Mouse (Mus musculus): ENCODE measurements at regions not wholly inside any gene's neighbourhood (a gene's known extent, or its start where the extent isn't known, plus 50 kb on each side); places are given as distances from the start of the nearest gene placed in this dataset.

DNA sequence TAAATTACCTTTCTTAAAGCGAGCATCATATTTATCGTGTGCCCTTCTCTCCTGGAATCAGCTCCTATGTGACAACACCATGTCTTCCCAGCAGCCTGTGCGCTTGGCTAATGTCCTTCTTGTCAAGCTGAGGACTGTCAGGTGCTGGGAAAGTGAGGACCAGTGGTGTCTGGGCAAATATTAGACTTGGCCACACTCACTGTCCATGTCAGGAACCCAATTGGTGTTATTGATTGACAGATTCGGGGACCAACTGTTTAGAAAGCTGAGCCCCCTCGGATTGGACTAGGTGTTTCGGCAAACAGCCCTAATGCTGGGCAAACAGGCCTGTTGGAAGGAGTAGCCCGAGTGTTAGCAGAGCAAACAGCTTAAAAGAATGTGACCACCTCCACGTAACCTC is 73.1 kb downstream of the Rplp1 start:
- Histone ChIP-seq H3K4me1 (peaks cover 12% of the 10 kb centered on the region), H3K9me3 (replicated peaks) (no peaks in the 10 kb centered on the region), H3K4me3 (no peak overlapping the region), H3K27me3 (ENCODE audit: low read depth, poor library complexity, severe bottlenecking) (no peaks in the 10 kb centered on the region), H3K36me3 (no peaks in the 10 kb centered on the region), H3K27ac (replicated peaks) (no peak overlapping the region)
- 82% methylated on average over 8 of the region's 8 CpGs for whole genome bisulfite sequencing
- DNase-seq (ENCODE audit: low spot score): no peak

DNA sequence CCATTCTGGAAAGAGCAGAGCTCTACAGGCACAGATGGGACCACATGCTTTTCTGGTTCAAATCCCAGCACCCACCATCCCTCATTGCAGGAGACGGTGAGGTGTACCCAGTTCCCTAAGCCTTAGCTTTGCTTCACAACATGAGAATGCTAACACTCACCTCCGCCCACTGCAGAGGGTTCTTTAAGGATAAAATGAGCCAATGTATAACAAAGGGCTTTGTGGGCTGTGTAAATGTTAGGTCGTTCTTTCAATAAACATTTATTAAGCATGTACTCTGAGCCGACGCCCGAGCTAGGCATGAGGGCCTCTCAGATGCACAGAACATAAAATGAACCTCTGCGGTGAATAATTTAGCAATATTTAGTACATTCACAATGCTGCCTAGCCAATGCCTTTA is 74.0 kb downstream of the Rplp1 start:
- 88% methylated on average over 7 of the region's 7 CpGs for WGBS
- H3K4me3 ChIP-seq: no peak overlapping the region
- no peak for DNase-seq (ENCODE audit: low spot score)
- no peak overlapping the region for H3K27ac ChIP-seq (replicated peaks)
- H3K9me3 ChIP-seq (replicated peaks): no peaks in the 10 kb centered on the region
- no peaks in the 10 kb centered on the region for H3K36me3 ChIP-seq
- peaks cover 12% of the 10 kb centered on the region for H3K4me1 ChIP-seq
- no peaks in the 10 kb centered on the region for H3K27me3 ChIP-seq (ENCODE audit: low read depth, poor library complexity, severe bottlenecking)

DNA sequence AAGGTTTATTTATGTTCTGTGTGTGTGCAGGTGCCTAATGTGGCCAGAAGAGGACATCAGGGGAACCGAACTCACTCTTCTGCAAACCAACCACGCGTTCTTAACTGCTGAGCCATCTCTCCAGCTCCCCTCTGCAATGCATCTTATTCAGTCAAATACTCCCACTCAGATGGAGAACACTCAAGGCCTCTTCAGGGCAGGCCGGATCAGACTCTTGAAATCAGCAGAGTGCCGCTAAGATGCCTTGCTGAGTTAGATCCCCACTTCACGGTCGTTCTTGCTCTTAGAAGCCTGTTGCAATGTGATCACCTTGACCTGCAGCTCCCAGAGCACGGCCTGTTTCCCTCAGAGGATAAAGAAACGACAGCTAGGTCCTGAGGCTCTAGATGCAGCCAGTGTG is 81.1 kb downstream of the Rplp1 start:
- no peaks in the 10 kb centered on the region for H3K9me3 ChIP-seq (replicated peaks)
- no peak for DNase-seq (ENCODE audit: low spot score)
- 80% methylated on average over 9 of the region's 9 CpGs for WGBS
- no peak overlapping the region for H3K27ac ChIP-seq (replicated peaks)
- H3K4me1 ChIP-seq: no peaks in the 10 kb centered on the region
- no peaks in the 10 kb centered on the region for H3K36me3 ChIP-seq
- H3K4me3 ChIP-seq: no peak overlapping the region
- H3K27me3 ChIP-seq (ENCODE audit: low read depth, poor library complexity, severe bottlenecking): peaks cover 7% of the 10 kb centered on the region; the same call in 1 of the 2 replicates

DNA sequence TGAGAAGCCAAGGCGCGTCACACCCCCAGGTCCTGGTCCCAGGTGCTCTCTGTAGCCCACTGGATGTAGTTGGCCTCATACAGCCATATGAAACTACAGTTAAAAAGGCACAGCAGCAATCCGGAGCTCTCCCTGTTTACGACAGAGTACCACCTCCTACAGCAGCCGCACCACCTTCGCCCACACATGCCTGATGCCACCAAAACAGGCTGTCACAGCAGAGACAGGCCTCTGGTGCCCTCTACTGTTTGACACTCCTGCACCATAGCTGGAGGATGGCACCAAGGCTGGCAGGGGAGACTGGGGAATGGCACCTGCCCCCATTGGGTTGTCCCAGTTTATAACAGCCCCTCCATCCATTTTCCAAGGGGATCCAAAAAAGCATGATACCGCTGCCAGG is 84.1 kb downstream of the Rplp1 start:
- peaks cover 7% of the 10 kb centered on the region; the same call in 1 of the 2 replicates for H3K27me3 ChIP-seq (ENCODE audit: low read depth, poor library complexity, severe bottlenecking)
- H3K36me3 ChIP-seq: no peaks in the 10 kb centered on the region
- H3K27ac ChIP-seq (replicated peaks): no peak overlapping the region
- no peak for DNase-seq (ENCODE audit: low spot score)
- H3K4me1 ChIP-seq: no peaks in the 10 kb centered on the region
- WGBS: 82% methylated on average over 7 of the region's 7 CpGs
- H3K4me3 ChIP-seq: no peak overlapping the region
- H3K9me3 ChIP-seq (replicated peaks): no peaks in the 10 kb centered on the region

DNA sequence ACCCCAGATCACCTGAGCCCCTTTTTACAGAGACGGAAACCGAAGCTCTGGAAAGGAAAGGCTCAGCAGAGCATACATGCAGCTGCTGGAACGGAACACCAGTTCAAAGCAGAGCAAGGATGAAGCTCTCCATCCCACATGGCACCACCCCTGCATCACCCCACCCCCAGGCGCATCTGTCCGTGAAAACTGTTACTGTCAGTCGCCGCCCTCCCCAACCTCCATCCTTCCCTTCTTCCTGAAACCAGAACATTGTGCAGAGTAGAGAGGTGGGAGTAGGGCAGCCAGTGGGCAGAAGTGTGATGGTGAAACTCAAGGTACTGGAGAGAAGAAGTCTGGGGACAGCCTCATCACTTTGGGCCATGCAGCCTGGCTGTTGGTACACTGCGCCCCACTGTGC is 84.6 kb downstream of the Rplp1 start:
- Histone ChIP-seq H3K9me3 (replicated peaks) (no peaks in the 10 kb centered on the region), H3K36me3 (no peaks in the 10 kb centered on the region), H3K4me3 (no peak overlapping the region), H3K4me1 (no peaks in the 10 kb centered on the region), H3K27ac (replicated peaks) (no peak overlapping the region; the same call in 1 of the 2 replicates), H3K27me3 (ENCODE audit: low read depth, poor library complexity, severe bottlenecking) (0 out of 2 replicates have a peak, but pooled peaks cover 3% of the 10 kb centered on the region)
- WGBS: 85% methylated on average over 8 of the region's 8 CpGs
- DNase-seq (ENCODE audit: low spot score): no peak

DNA sequence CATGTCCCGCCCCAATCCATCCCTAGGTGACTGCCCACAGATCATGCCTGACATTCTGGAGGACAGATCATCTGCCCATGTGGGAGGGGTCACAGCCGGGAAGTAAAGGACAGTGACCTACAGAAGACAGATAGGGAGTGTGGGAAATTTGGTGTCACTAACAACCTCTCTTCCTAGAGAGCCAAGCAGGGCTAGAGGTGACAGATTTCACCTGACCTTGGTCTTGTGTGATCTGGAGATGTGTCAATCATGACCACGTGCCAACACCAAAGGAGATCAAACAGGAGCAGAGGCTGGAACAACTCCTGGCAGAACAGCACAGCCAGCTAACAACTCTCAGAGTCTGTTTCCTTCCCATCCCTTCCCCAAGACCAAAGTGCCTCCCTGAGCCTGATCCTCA is 85.0 kb downstream of the Rplp1 start:
- H3K4me1 ChIP-seq: no peaks in the 10 kb centered on the region
- no peak for DNase-seq (ENCODE audit: low spot score)
- no peaks in the 10 kb centered on the region for H3K36me3 ChIP-seq
- H3K27me3 ChIP-seq (ENCODE audit: low read depth, poor library complexity, severe bottlenecking): no peaks in the 10 kb centered on the region
- no peak overlapping the region; the same call in 1 of the 2 replicates for H3K27ac ChIP-seq (replicated peaks)
- H3K4me3 ChIP-seq: no peak overlapping the region
- H3K9me3 ChIP-seq (replicated peaks): no peaks in the 10 kb centered on the region
- WGBS: 85% methylated on average over 3 of the region's 3 CpGs

DNA sequence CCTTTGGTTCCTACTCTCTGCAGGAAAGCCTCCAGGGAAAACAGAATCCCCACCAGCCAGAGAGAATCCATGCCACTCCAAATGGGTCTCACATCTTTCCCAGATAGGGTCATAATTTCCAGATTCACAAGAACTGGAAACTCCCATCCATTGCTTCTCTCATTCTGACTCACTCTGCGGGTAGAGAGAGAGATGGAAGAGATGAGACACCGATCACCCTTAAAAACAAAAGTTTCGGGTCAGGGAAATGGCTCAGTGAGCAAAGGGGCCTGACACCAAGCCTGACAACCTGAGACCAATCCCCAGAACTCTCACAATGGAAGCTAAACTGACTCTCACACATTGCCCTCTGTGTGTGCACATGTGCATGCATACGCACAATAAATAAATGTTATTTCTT is 86.6 kb downstream of the Rplp1 start:
- Histone ChIP-seq H3K27ac (replicated peaks) (no peak overlapping the region), H3K4me1 (no peaks in the 10 kb centered on the region), H3K4me3 (no peak overlapping the region), H3K27me3 (ENCODE audit: low read depth, poor library complexity, severe bottlenecking) (no peaks in the 10 kb centered on the region), H3K9me3 (replicated peaks) (no peaks in the 10 kb centered on the region), H3K36me3 (no peaks in the 10 kb centered on the region)
- DNase-seq (ENCODE audit: low spot score): no peak
- WGBS: 90% methylated on average over 4 of the region's 4 CpGs

DNA sequence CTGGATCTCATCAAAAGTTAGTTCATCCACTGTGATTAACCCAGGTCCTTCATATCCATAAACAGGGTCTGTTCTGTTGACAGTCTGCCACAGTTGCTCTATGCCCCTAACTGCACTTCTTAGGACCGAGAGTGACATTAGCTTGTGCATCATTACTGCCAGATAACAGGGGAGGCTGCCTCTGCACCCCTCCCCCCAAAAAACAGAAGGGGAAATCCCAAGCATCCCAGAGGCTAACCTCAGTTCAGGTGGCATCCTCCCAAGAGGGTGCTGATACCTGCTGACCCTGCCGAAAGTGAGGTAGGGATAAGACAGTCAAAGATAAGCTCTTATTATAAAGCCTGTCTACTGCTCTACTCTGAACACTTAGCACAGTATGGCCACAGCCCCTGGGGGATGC is 87.3 kb downstream of the Rplp1 start:
- Histone ChIP-seq H3K9me3 (replicated peaks) (no peaks in the 10 kb centered on the region), H3K36me3 (no peaks in the 10 kb centered on the region), H3K27ac (replicated peaks) (no peak overlapping the region), H3K27me3 (ENCODE audit: low read depth, poor library complexity, severe bottlenecking) (no peaks in the 10 kb centered on the region), H3K4me1 (no peaks in the 10 kb centered on the region), H3K4me3 (no peak overlapping the region)
- 96% methylated on average over 2 of the region's 2 CpGs for WGBS
- DNase-seq (ENCODE audit: low spot score): no peak

DNA sequence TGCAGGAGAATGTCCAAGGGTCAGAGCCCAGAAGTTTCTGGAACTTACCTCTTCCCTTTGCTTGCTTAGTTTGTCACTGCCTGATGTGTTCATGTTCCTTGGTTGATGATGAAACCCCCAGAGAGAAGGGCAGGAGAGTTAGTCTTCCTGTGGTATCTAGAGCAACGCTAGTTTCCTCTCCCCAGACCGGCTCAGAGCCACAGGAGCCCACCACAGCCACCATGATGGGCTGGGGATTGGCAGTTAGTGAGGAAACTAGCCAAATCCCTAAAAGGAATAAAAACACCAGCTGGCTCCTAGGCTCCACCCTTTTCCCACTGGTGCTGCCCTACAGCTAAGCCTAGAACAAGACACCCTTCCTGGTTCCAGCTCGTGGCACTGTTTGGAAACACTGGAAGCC is 87.9 kb downstream of the Rplp1 start:
- no peak for DNase-seq (ENCODE audit: low spot score)
- WGBS: 77% methylated on average over 3 of the region's 3 CpGs
- H3K4me1 ChIP-seq: no peaks in the 10 kb centered on the region
- H3K36me3 ChIP-seq: no peaks in the 10 kb centered on the region
- no peak overlapping the region for H3K4me3 ChIP-seq
- H3K9me3 ChIP-seq (replicated peaks): no peaks in the 10 kb centered on the region
- no peak overlapping the region for H3K27ac ChIP-seq (replicated peaks)
- no peaks in the 10 kb centered on the region for H3K27me3 ChIP-seq (ENCODE audit: low read depth, poor library complexity, severe bottlenecking)

DNA sequence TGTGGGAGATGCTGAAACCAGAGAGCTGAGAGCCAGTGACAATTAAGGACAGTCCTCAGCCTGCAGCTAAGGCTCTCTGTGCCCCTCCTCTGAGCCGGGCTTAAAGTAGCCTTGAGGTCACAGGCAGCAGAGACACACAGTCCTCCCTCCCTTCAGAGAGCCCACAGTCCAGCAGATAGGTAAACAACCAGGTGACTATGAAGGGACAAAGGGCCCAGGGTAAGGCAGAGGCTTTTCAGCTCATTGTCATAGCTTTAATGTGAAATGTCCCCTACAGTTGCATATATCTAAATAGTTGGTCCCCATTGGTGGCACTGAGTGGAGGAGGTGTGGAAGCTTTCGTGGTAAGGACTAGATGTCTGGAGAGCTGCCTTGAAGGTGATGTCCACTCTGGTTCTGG is 88.5 kb downstream of the Rplp1 start:
- H3K4me1 ChIP-seq: no peaks in the 10 kb centered on the region
- WGBS: 80% methylated on average over 2 of the region's 2 CpGs
- DNase-seq (ENCODE audit: low spot score): no peak
- no peak overlapping the region for H3K27ac ChIP-seq (replicated peaks)
- no peaks in the 10 kb centered on the region for H3K36me3 ChIP-seq
- no peaks in the 10 kb centered on the region for H3K9me3 ChIP-seq (replicated peaks)
- H3K27me3 ChIP-seq (ENCODE audit: low read depth, poor library complexity, severe bottlenecking): no peaks in the 10 kb centered on the region
- no peak overlapping the region for H3K4me3 ChIP-seq

DNA sequence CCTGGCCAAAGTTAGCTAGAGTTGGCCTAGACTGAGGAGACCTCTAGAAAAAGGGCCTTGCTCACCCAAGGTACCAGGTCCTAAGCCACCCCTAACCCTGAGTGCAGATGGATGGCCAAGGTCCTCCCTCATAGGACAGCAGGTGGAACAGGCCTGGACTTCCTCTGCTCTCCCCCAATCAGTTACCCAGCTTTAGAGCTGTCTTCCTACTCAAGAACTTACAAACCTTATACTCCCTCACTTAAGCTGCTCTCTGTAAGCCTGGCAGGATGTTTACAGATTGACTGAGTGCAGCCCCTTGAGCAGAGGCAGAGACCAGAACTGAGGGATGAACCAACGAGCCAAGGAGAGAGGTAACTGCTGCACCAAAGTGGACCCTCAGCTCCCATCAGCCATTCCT is 94.5 kb downstream of the Rplp1 start:
- WGBS: 79% methylated on average over 1 of the region's 1 CpGs
- Histone ChIP-seq H3K27ac (replicated peaks) (no peak overlapping the region), H3K36me3 (no peaks in the 10 kb centered on the region), H3K9me3 (replicated peaks) (no peaks in the 10 kb centered on the region), H3K4me3 (no peak overlapping the region), H3K27me3 (ENCODE audit: low read depth, poor library complexity, severe bottlenecking) (peaks cover 15% of the 10 kb centered on the region; the same call in 1 of the 2 replicates), H3K4me1 (peaks cover 8% of the 10 kb centered on the region)
- DNase-seq (ENCODE audit: low spot score): no peak

DNA sequence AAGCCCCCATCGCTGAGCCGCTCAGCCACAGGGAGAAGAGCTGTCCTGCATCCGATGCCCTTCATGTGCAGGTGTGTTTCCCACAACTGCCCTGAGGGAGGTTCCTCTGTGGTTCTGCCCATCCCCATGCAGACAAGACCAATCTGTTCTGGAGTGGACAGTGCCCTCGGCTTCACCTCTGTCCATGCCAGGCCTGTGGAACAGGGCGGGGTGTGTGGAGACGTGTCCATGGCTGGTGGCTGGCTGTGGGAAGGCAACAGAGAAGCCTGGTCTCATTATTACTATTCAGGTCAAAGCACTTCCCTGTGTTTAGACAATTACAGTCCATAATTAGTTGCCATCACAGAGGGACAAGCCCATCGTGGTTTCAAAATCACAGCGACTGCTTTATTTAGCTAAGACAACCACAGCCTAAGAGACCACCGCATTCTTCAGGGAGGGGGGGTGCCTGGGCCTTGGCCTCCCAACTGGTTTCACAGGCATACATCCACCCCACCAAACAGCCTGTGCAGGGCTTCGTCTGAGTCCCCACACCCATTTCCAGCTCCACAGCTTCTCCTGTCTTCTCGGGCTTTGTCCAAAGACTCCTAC is 97.7 kb downstream of the Rplp1 start:
- WGBS: 86% methylated on average over 11 of the region's 11 CpGs
- DNase-seq (ENCODE audit: low spot score): no peak
- H3K9me3 ChIP-seq (replicated peaks): no peaks in the 10 kb centered on the region
- no peaks in the 10 kb centered on the region for H3K36me3 ChIP-seq
- no peak overlapping the region for H3K4me3 ChIP-seq
- peaks cover 23% of the 10 kb centered on the region; the same call in 1 of the 2 replicates for H3K27me3 ChIP-seq (ENCODE audit: low read depth, poor library complexity, severe bottlenecking)
- peaks cover 8% of the 10 kb centered on the region for H3K4me1 ChIP-seq
- 0 out of 2 replicates have a peak overlapping the region, but pooled peaks have one; percentile 49 for H3K27ac ChIP-seq (replicated peaks)

DNA sequence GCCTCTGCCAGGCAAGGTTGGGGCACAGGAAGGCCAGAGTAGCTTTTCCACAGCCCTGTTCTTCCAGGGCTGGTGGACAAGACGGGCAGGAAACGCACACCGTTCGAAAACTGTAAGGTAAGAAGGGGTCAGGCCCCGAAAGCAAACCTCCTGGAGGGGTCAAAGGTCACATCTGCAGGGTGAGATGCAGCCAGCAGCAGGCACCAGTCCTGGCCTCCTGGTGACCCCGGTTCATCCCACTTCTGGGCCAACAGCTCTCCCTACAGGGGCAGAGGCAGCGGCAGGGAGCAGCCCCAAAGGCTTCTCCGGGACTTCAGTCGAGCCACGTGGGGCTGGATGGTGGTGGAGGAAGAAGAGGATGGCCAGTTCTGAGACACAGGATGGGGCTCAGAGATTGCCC is 98.3 kb downstream of the Rplp1 start:
- H3K27me3 ChIP-seq (ENCODE audit: low read depth, poor library complexity, severe bottlenecking): peaks cover 28% of the 10 kb centered on the region

DNA sequence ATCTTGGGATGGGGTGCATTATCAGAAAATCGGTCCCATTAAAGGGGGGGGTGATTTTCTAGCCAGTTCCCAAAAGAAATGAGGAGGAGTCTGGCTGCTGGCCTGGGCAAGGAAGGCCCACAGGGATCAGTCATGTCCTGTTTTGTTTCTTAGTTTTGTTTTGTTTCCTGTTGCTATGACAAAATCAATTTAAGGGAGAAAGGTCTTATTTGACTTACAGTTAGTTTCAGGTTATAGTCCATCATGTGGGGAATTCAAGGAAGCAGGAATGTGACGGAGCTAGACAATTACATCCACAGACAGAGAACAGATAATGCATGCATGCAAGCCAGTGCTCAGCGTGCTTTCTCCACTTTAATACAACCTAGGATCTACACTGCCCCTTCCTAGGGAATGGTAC is 101.1 kb downstream of the Rplp1 start:
- Histone ChIP-seq H3K4me1 (peaks cover 20% of the 10 kb centered on the region), H3K27me3 (ENCODE audit: low read depth, poor library complexity, severe bottlenecking) (peaks cover 42% of the 10 kb centered on the region), H3K9me3 (replicated peaks) (no peaks in the 10 kb centered on the region), H3K27ac (replicated peaks) (no peak overlapping the region), H3K36me3 (no peaks in the 10 kb centered on the region), H3K4me3 (no peak overlapping the region)
- DNase-seq (ENCODE audit: low spot score): no peak
- WGBS: 84% methylated on average over 3 of the region's 3 CpGs

More for the DNA sequence above, 98.3 kb downstream of the Rplp1 start:
- 53% methylated on average over 10 of the region's 10 CpGs for WGBS
- Histone ChIP-seq H3K4me3 (no peak overlapping the region), H3K4me1 (peaks cover 8% of the 10 kb centered on the region), H3K27ac (replicated peaks) (peak overlapping the region; percentile 49), H3K36me3 (no peaks in the 10 kb centered on the region), H3K9me3 (replicated peaks) (no peaks in the 10 kb centered on the region)
- no peak for DNase-seq (ENCODE audit: low spot score)
